Mouse (Mus musculus) right cerebral cortex, postnatal 14 days (tissue): Measurements from ENCODE around the gene Supt5.

Experiments used
- DNase-seq: peaks from one replicate; pipeline ENCODE4 v3.0.0; 2022

Gene Supt5

GRCm38 (mm10) chr7:28374647-28375046 lies 36.1 kb upstream of the Supt5 start:
- DNase-seq: no peak

- DNase-seq: no peak
Observed at GRCm38 (mm10) chr7:28373891-28374495, 35.4 kb upstream of the Supt5 start.

- DNase-seq: peak; percentile 77
Observed at GRCm38 (mm10) chr7:28373131-28373581, 34.6 kb upstream of the Supt5 start.

GRCm38 (mm10) chr7:28372251-28373108 lies 33.9 kb upstream of the Supt5 start, which contains the start of gene Plekhg2:
TSS of gene Plekhg2 (minus strand) at chr7:28372599.
- peak; percentile 89 for DNase-seq

GRCm38 (mm10) chr7:28371514-28371989 lies 33.0 kb upstream of the Supt5 start:
- DNase-seq: no peak

- DNase-seq: no peak
Observed at GRCm38 (mm10) chr7:28370977-28371513, 32.5 kb upstream of the Supt5 start.

GRCm38 (mm10) chr7:28370051-28370450 lies 31.5 kb upstream of the Supt5 start:
- DNase-seq: no peak

- DNase-seq: no peak
Observed at GRCm38 (mm10) chr7:28368276-28368920, 29.9 kb upstream of the Supt5 start.

GRCm38 (mm10) chr7:28367663-28368275 lies 29.2 kb upstream of the Supt5 start:
- no peak for DNase-seq

- DNase-seq: no peak
Observed at GRCm38 (mm10) chr7:28362441-28363060, 24.0 kb upstream of the Supt5 start.

GRCm38 (mm10) chr7:28361647-28362341 lies 23.2 kb upstream of the Supt5 start:
- DNase-seq: no peak

GRCm38 (mm10) chr7:28360291-28360690 lies 21.7 kb upstream of the Supt5 start:
- no peak for DNase-seq

GRCm38 (mm10) chr7:28359854-28360253 lies 21.3 kb upstream of the Supt5 start:
- no peak for DNase-seq

GRCm38 (mm10) chr7:28358431-28358830 lies 19.9 kb upstream of the Supt5 start:
- no peak for DNase-seq

GRCm38 (mm10) chr7:28357984-28358383 lies 19.4 kb upstream of the Supt5 start:
- DNase-seq: no peak

GRCm38 (mm10) chr7:28356981-28357380 lies 18.4 kb upstream of the Supt5 start:
- no peak for DNase-seq

GRCm38 (mm10) chr7:28355221-28355620 lies 16.7 kb upstream of the Supt5 start:
- no peak for DNase-seq

- DNase-seq: no peak
Observed at GRCm38 (mm10) chr7:28354596-28354995, 16.1 kb upstream of the Supt5 start.

GRCm38 (mm10) chr7:28354113-28354581 lies 15.6 kb upstream of the Supt5 start:
- DNase-seq: no peak

- DNase-seq: no peak
Observed at GRCm38 (mm10) chr7:28353267-28353666, 14.7 kb upstream of the Supt5 start.

GRCm38 (mm10) chr7:28351676-28352191 lies 13.2 kb upstream of the Supt5 start:
- no peak for DNase-seq
